Mouse (Mus musculus): ENCODE measurements at regions not wholly inside any gene's neighbourhood (a gene's known extent, or its start where the extent isn't known, plus 50 kb on each side); places are given as distances from the start of the nearest gene placed in this dataset.

GRCm38 (mm10) chr1:82129700-82130275 is 103.1 kb upstream of the Gm9747 start:
- Histone ChIP-seq H3K4me3 (replicated peaks) (no peak overlapping the region), H3K27me3 (replicated peaks) (no peaks in the 10 kb centered on the region), H3K36me3 (replicated peaks; ENCODE audit: low read length) (no peaks in the 10 kb centered on the region), H3K4me1 (no peaks in the 10 kb centered on the region), H3K9me3 (no peaks in the 10 kb centered on the region)
- TF ChIP-seq FLI1 (IDR thresholded peaks at IDR 0.05; ENCODE audit: low read length) = no peak
- no peak for TF ChIP-seq GATA1 (IDR thresholded peaks at IDR 0.05; ENCODE audit: borderline replicate concordance, low read length)

GRCm38 (mm10) chr1:82132536-82132935 is 100.4 kb upstream of the Gm9747 start:
- Histone ChIP-seq H3K9me3 (no peaks in the 10 kb centered on the region), H3K36me3 (replicated peaks; ENCODE audit: low read length) (no peaks in the 10 kb centered on the region), H3K4me3 (replicated peaks) (no peak overlapping the region), H3K4me1 (no peaks in the 10 kb centered on the region), H3K27me3 (replicated peaks) (no peaks in the 10 kb centered on the region)
- TF ChIP-seq GATA1 (IDR thresholded peaks at IDR 0.05; ENCODE audit: borderline replicate concordance, low read length) = no peak
- no peak for TF ChIP-seq FLI1 (IDR thresholded peaks at IDR 0.05; ENCODE audit: low read length)

- H3K4me1 ChIP-seq = no peaks in the 10 kb centered on the region
- TF ChIP-seq FLI1 (IDR thresholded peaks at IDR 0.05; ENCODE audit: low read length) (no peak), GATA1 (IDR thresholded peaks at IDR 0.05; ENCODE audit: borderline replicate concordance, low read length) (no peak)
- H3K4me3 ChIP-seq (replicated peaks) = no peak overlapping the region
- no peaks in the 10 kb centered on the region for H3K9me3 ChIP-seq
- H3K27me3 ChIP-seq (replicated peaks) = no peaks in the 10 kb centered on the region
- no peaks in the 10 kb centered on the region for H3K36me3 ChIP-seq (replicated peaks; ENCODE audit: low read length)
Observed at GRCm38 (mm10) chr1:82134938-82135337, 98.0 kb upstream of the Gm9747 start.

GRCm38 (mm10) chr1:82135761-82136331 is 97.1 kb upstream of the Gm9747 start:
- TF ChIP-seq GATA1 (IDR thresholded peaks at IDR 0.05; ENCODE audit: borderline replicate concordance, low read length) (no peak), FLI1 (IDR thresholded peaks at IDR 0.05; ENCODE audit: low read length) (no peak)
- Histone ChIP-seq H3K27me3 (replicated peaks) (no peaks in the 10 kb centered on the region), H3K36me3 (replicated peaks; ENCODE audit: low read length) (no peaks in the 10 kb centered on the region), H3K4me1 (no peaks in the 10 kb centered on the region), H3K4me3 (replicated peaks) (no peak overlapping the region), H3K9me3 (no peaks in the 10 kb centered on the region)

GRCm38 (mm10) chr1:82145256-82145655 is 87.7 kb upstream of the Gm9747 start:
- H3K9me3 ChIP-seq = peaks cover 4% of the 10 kb centered on the region; the same call in 1 of the 2 replicates
- H3K4me3 ChIP-seq (replicated peaks) = no peak overlapping the region
- H3K4me1 ChIP-seq = no peaks in the 10 kb centered on the region
- H3K36me3 ChIP-seq (replicated peaks; ENCODE audit: low read length) = no peaks in the 10 kb centered on the region
- no peak for TF ChIP-seq GATA1 (IDR thresholded peaks at IDR 0.05; ENCODE audit: borderline replicate concordance, low read length)
- TF ChIP-seq FLI1 (IDR thresholded peaks at IDR 0.05; ENCODE audit: low read length) = no peak
- no peaks in the 10 kb centered on the region for H3K27me3 ChIP-seq (replicated peaks)

- Histone ChIP-seq H3K9me3 (peaks cover 4% of the 10 kb centered on the region; the same call in 1 of the 2 replicates), H3K36me3 (replicated peaks; ENCODE audit: low read length) (no peaks in the 10 kb centered on the region), H3K27me3 (replicated peaks) (no peaks in the 10 kb centered on the region), H3K4me3 (replicated peaks) (no peak overlapping the region), H3K4me1 (no peaks in the 10 kb centered on the region)
- TF ChIP-seq GATA1 (IDR thresholded peaks at IDR 0.05; ENCODE audit: borderline replicate concordance, low read length) = no peak
- TF ChIP-seq FLI1 (IDR thresholded peaks at IDR 0.05; ENCODE audit: low read length) = no peak
Observed at GRCm38 (mm10) chr1:82150219-82151128, 82.4 kb upstream of the Gm9747 start.

GRCm38 (mm10) chr1:82155961-82156360 is 77.0 kb upstream of the Gm9747 start:
- Histone ChIP-seq H3K9me3 (no peaks in the 10 kb centered on the region), H3K27me3 (replicated peaks) (no peaks in the 10 kb centered on the region), H3K36me3 (replicated peaks; ENCODE audit: low read length) (no peaks in the 10 kb centered on the region), H3K4me1 (no peaks in the 10 kb centered on the region), H3K4me3 (replicated peaks) (no peak overlapping the region)
- TF ChIP-seq FLI1 (IDR thresholded peaks at IDR 0.05; ENCODE audit: low read length) (no peak), GATA1 (IDR thresholded peaks at IDR 0.05; ENCODE audit: borderline replicate concordance, low read length) (no peak)

- Histone ChIP-seq H3K4me3 (replicated peaks) (no peak overlapping the region), H3K27me3 (replicated peaks) (no peaks in the 10 kb centered on the region), H3K4me1 (no peaks in the 10 kb centered on the region), H3K9me3 (no peaks in the 10 kb centered on the region), H3K36me3 (replicated peaks; ENCODE audit: low read length) (no peaks in the 10 kb centered on the region)
- TF ChIP-seq FLI1 (IDR thresholded peaks at IDR 0.05; ENCODE audit: low read length) = no peak
- TF ChIP-seq GATA1 (IDR thresholded peaks at IDR 0.05; ENCODE audit: borderline replicate concordance, low read length) = no peak
Observed at GRCm38 (mm10) chr1:82157013-82157412, 75.9 kb upstream of the Gm9747 start.

GRCm38 (mm10) chr1:82158466-82158865 is 74.4 kb upstream of the Gm9747 start:
- Histone ChIP-seq H3K4me3 (replicated peaks) (no peak overlapping the region), H3K4me1 (no peaks in the 10 kb centered on the region), H3K27me3 (replicated peaks) (no peaks in the 10 kb centered on the region), H3K36me3 (replicated peaks; ENCODE audit: low read length) (no peaks in the 10 kb centered on the region), H3K9me3 (no peaks in the 10 kb centered on the region)
- TF ChIP-seq FLI1 (IDR thresholded peaks at IDR 0.05; ENCODE audit: low read length) (no peak), GATA1 (IDR thresholded peaks at IDR 0.05; ENCODE audit: borderline replicate concordance, low read length) (no peak)

GRCm38 (mm10) chr1:82159201-82159600 is 73.7 kb upstream of the Gm9747 start:
- no peaks in the 10 kb centered on the region for H3K4me1 ChIP-seq
- no peak for TF ChIP-seq FLI1 (IDR thresholded peaks at IDR 0.05; ENCODE audit: low read length)
- no peak for TF ChIP-seq GATA1 (IDR thresholded peaks at IDR 0.05; ENCODE audit: borderline replicate concordance, low read length)
- no peaks in the 10 kb centered on the region for H3K27me3 ChIP-seq (replicated peaks)
- no peaks in the 10 kb centered on the region for H3K36me3 ChIP-seq (replicated peaks; ENCODE audit: low read length)
- H3K9me3 ChIP-seq = no peaks in the 10 kb centered on the region
- no peak overlapping the region for H3K4me3 ChIP-seq (replicated peaks)
